Mouse (Mus musculus) c-Kit-positive CD71-negative TER-119-negative erythroid progenitor cells, embryonic 14.5 days (primary cell): ENCODE data around the gene Sdr9c7.

Experiments
- DNase-seq: peaks from one replicate; pipeline ENCODE4 v3.0.0-alpha.2; 2013; ENCODE audit warnings: low read depth

The Sdr9c7 gene

DNA sequence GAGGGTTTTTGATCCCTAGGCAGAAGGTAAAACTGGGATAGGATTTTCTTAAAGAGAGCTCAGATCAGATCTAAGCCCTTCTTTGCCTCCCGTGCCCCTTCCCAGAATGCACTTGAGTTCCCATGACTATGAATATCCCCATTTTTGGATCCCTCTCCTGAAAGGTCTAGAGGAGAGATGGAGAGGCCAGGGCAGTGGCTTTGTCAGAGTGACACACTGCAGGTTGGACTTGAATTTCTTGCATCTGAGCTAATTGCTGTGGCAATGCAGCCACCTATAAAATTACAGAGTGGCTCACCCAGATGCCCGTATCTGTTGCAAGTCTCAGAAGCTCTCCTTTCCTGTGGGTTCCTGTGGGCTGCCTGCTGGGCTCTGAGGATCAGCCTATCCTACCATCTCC is at the start of gene Sdr9c7:
Gene Sdr9c7, plus strand, starts transcription at position 301 of the 400 bp plus-strand sequence.
- no peak for DNase-seq

DNA sequence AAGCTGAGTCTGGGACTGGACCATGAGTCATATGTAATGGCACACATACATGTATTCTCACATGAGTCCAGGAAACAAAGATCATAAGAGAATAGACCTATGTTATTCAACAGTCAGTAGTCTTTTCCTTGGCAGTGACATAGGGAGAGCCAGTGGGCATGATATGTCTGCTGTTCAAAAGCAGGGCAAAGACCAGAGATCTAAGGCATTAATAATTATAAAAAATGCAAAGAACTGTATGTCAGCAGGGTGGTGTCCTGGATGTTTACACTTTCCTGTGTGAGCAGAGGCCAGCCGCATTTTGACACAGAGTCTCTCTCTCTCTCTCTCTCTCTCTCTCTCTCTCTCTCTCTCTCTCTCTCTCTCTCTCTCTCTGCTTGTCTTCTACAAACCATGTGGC is 48.7 kb upstream of the Sdr9c7 start, which contains the start of gene Rdh19:
Gene Rdh19, plus strand, starts transcription at position 301 of the 400 bp plus-strand sequence.
- no peak for DNase-seq

DNA sequence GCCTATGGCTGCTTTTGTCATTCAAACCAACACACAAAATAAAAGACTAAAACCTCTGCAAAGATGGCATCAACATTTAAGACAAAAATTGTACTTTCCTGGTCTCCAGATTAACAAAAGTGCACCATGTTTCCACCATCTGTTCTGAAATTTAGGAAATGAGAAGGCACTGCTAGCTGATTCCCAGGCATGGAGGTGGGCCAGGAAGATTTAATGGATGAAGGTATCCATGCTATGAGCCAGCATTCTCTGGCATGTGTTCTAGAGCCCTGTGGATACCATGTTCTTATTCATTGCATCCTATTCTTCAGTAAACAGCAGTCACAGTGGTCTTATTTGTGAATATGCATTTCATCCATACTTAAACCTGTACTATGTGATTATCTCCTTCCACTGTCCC is 41.9 kb upstream of the Sdr9c7 start:
- no peak for DNase-seq

- DNase-seq = no peak
Measured at GRCm38 (mm10) chr10:127864931-127865330, 33.4 kb upstream of the Sdr9c7 start.

- DNase-seq = no peak
Measured at GRCm38 (mm10) chr10:127866232-127866631, 32.1 kb upstream of the Sdr9c7 start, which contains the start of gene Rdh16f2. Gene Rdh16f2 (plus strand): TSS chr10:127866474.

DNA sequence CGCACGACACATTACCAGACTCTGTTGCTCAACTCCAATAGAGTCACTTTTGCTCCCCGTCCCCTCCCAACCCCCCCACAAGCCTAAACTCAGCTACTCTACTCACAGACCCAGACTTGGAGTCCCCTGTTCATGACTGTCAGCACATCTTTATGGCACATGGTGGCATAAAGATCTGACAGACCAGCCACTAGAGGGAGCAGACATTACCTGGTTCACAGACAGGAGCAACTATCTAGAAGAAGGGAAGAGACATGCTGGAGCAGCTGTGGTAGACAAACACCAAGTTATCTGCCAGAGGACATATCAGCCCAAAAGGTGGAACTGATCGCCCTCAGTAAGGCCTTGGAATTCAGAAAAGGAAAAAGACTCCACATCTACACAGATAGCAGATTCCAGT is 25.8 kb upstream of the Sdr9c7 start:
- no peak for DNase-seq

- DNase-seq = no peak
Measured at GRCm38 (mm10) chr10:127877681-127878080, 20.6 kb upstream of the Sdr9c7 start.

GRCm38 (mm10) chr10:127878262-127879057 is 19.9 kb upstream of the Sdr9c7 start:
- no peak for DNase-seq

- no peak for DNase-seq
Measured at GRCm38 (mm10) chr10:127879155-127879688, 19.1 kb upstream of the Sdr9c7 start.

GRCm38 (mm10) chr10:127881041-127881440 is 17.3 kb upstream of the Sdr9c7 start:
- DNase-seq = no peak

GRCm38 (mm10) chr10:127886551-127886950 is 11.8 kb upstream of the Sdr9c7 start:
- no peak for DNase-seq

DNA sequence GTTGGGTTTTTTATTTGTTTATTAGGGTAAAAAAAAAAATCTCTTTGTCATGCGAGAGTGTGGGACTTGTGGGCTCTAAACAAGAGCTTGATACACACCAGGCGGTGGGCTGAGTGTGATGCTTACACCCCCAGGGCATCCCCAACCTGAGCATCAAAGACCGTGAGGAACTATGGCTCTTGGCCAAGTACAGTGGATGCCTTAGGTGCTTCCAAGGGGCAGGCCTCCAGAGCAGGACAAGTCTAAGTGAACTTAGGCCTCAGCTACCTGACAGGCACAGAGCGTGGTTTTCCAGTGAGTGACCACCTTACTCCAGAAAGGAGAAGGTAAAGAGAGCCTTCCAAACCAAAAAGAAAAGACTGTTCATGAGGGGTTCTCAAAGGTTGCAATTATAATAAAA is 11.3 kb upstream of the Sdr9c7 start:
- DNase-seq = no peak

- DNase-seq = no peak
Measured at GRCm38 (mm10) chr10:127888605-127889004, 9.7 kb upstream of the Sdr9c7 start, which contains the start of gene Rdh7. Gene Rdh7 (minus strand): TSS chr10:127888817.

DNA sequence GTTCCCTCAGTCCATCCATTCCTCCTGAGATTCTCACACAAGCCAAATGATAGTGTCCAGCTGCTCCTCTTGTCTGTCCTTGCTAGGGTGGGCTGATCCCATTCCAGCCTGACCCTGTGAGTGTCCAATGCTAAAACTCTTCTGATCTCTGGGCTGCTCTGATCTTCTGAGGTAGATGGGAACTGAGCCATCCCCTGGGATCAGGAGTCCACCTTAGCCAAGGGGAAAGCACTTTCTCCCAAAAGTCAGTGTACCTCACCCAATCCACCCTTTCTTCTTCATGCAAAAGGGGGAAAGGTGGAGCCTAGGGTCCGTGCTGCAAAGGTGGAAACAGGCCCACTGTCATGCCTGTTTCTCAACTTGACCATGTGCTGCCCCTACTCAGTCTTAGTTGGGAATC is 6.8 kb upstream of the Sdr9c7 start:
- no peak for DNase-seq

DNA sequence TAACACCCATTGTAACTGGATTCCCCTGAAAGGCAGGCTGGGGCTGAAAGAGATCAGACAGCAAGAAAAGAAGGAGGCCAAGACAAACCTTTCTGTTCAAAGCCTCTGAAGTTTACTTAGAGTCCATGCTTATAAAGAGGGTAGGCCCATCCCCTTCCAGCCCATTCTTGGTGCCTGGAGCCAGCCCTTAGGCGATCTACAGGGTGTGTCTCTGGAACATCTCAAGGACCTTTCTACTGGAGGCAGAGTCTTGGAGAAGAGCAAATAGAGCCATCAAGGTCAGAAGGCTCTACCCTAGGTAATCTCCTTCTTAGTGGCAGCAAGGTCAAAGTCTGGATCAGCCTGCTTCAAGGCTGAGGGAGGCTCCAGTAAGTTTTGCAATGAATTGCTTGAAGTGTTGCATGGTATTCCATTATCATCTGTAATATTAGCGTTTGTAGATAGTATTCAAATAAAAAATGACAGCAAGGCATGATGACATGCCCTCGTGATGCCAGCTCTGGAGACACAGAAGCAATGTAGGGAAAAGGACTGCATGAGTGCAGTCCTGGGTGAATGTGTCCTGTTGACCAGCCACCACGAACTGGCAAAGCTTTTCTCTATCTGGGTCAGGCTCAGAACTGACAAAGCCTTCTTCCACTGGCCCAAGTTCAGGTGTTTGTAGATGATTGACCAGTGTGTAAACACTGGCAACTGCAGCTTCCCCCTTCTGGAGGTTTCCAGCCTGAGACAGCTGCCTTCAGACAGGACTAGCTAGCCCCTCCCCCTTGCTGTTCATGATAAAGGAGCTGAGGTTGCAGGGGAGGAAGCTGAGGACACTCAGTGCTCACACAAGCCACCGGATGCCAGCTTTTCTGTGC is 4.9 kb upstream of the Sdr9c7 start:
- peak; percentile 12 for DNase-seq

DNA sequence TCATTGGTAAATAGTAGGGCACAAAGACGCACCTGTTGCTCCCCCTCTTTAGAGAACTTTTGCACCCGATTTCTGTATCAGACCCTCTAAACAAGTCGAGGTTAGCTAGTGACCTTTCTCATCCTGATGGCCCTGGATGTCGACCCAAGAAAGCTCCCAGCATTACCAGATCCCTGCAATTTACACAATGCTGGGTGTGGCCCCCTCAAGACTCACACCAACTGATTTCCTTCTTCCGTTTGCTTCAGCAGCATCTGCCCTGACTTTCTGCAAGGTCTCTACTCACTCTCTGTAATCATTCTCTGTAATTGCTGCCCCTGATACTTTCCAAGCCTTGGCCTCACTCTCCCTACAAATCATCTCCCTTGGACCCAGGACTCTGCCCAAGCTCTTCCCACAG is 1.6 kb upstream of the Sdr9c7 start:
- no peak for DNase-seq

- DNase-seq = no peak
Measured at GRCm38 (mm10) chr10:127897506-127897905, 812 bp upstream of the Sdr9c7 start.

- DNase-seq = no peak
Measured at GRCm38 (mm10) chr10:127899783-127900182, 1.5 kb downstream of the Sdr9c7 start.

DNA sequence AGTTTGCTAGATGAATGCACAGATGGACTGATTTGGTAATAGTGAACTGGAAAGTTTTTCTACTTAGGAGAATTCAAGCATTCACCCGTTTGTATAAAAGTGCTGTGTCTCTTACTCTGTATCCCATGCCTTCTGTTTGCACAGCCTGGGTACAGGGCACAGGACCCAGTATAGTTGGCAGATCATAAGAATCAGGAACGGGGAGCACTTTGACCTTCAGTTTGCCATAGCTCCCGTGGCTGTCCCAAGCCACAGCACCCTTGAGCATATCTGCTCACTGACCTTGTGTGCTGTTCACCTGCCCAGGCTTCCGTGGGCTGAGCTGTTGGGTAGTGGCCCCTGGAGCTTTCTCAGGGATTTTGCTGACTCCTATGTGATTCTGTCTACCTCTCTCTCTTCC is 3.4 kb downstream of the Sdr9c7 start:
- DNase-seq = no peak

GRCm38 (mm10) chr10:127903116-127903515 is 4.8 kb downstream of the Sdr9c7 start:
- DNase-seq = no peak

- no peak for DNase-seq
Measured at GRCm38 (mm10) chr10:127904718-127905446, 6.6 kb downstream of the Sdr9c7 start.

GRCm38 (mm10) chr10:127906138-127906537 is 7.8 kb downstream of the Sdr9c7 start:
- DNase-seq = no peak
